Mouse (Mus musculus) forebrain, embryonic 14.5 days (tissue): ENCODE results near the gene Plekhs1. TPM values are rescaled to one million over a fixed set of nuclear protein-coding genes. Genes with fewer than 3 reads are reported as not detected.

Experiments
- ATAC-seq: fragments of 200-750 bp; cut with Nextera tagmentation; 2 replicates; pipeline ENCODE4 v1.8.0; 2017; ENCODE audit warnings: mild to moderate bottlenecking, moderate library complexity
- DNase-seq: peaks from one replicate; pipeline ENCODE4 v3.0.0-alpha.2; 2015; ENCODE audit warnings: low spot score
- H3K27ac ChIP-seq: fragments of 300-500 bp; sonication (generic); 2 replicates; pipeline ENCODE4 v1.5.1; 2014; ENCODE audit warnings: low read depth, mild to moderate bottlenecking, control low read depth, low read length, moderate library complexity
- H3K27me3 ChIP-seq: fragments of 300-500 bp; sonication (generic); replicated peaks from 2 replicates; pipeline ENCODE4 v1.6.1; 2014; ENCODE audit warnings: low read length, control low read depth, mixed read lengths; ENCODE audit not compliant: control insufficient read depth, insufficient read depth
- H3K36me3 ChIP-seq: fragments of 300-500 bp; sonication (generic); 2 replicates; pipeline ENCODE4 v1.6.1; 2014; ENCODE audit warnings: low read length, control low read depth; ENCODE audit not compliant: control insufficient read depth, insufficient read depth
- H3K4me1 ChIP-seq: fragments of 300-500 bp; sonication (generic); 2 replicates; pipeline ENCODE4 v1.6.1; 2014; ENCODE audit warnings: antibody characterized with exemption, low read length, control low read depth; ENCODE audit not compliant: control insufficient read depth, insufficient read depth
- H3K4me2 ChIP-seq: fragments of 300-500 bp; sonication (generic); 2 replicates; pipeline ENCODE4 v1.6.1; 2014; ENCODE audit warnings: mild to moderate bottlenecking, control low read depth, low read length
- H3K4me3 ChIP-seq: fragments of 300-500 bp; sonication (generic); 2 replicates; pipeline ENCODE4 v1.5.1; 2014; ENCODE audit warnings: low read depth, low read length, control low read depth
- H3K9ac ChIP-seq: fragments of 300-500 bp; sonication (generic); 2 replicates; pipeline ENCODE4 v1.6.1; 2014; ENCODE audit warnings: mild to moderate bottlenecking, low read length, control low read depth, moderate library complexity
- H3K9me3 ChIP-seq: fragments of 300-500 bp; sonication (generic); replicated peaks from 2 replicates; pipeline ENCODE4 v1.6.1; 2016; ENCODE audit warnings: low read length, control low read depth, mixed read lengths; ENCODE audit not compliant: control insufficient read depth
- WGBS: fragments of 180-500 bp; shearing (Covaris S2); extraction: QIAGEN DNeasy Blood & Tissue Kit; methylation state at CpG from one replicate; pipeline ENCODE4 v1.1.7; 2014; 5-methylcytosine and 5-hydroxymethylcytosine counted together
- polyA plus RNA-seq: library from polyadenylated mRNA; unstranded; fragments of >200 nt; fragmentation: Nextera tagmentation; extraction: Ambion mirVana; gene quantifications from 2 replicates; pipeline ENCODE4 v1.2.1, GENCODE M21; 2014

The Plekhs1 gene
- polyA plus RNA-seq, 1 experiment from 2014 or later, result 0.28 TPM

GRCm38 (mm10) chr19:56450892-56451291, 10.5 kb upstream of the Plekhs1 start:
- no peak overlapping the region for H3K4me3 ChIP-seq
- 91% methylated on average over 5 of the region's 5 CpGs for WGBS
- H3K4me2 ChIP-seq, result no peak overlapping the region
- DNase-seq (no peak), ATAC-seq (no peak)
- no peak overlapping the region for H3K9ac ChIP-seq
- H3K9me3 ChIP-seq, result no peaks in the 10 kb centered on the region
- H3K36me3 ChIP-seq, result no peaks in the 10 kb centered on the region
- no peak overlapping the region for H3K27ac ChIP-seq
- H3K27me3 ChIP-seq, result no peaks in the 10 kb centered on the region
- H3K4me1 ChIP-seq, result no peaks in the 10 kb centered on the region

GRCm38 (mm10) chr19:56451867-56452266, 9.6 kb upstream of the Plekhs1 start:
- no peaks in the 10 kb centered on the region for H3K36me3 ChIP-seq
- no peak overlapping the region for H3K27ac ChIP-seq
- no peaks in the 10 kb centered on the region for H3K9me3 ChIP-seq
- no peaks in the 10 kb centered on the region for H3K27me3 ChIP-seq
- ATAC-seq, result no peak
- no peak overlapping the region for H3K4me3 ChIP-seq
- no peak for DNase-seq
- no peaks in the 10 kb centered on the region for H3K4me1 ChIP-seq
- no peak overlapping the region for H3K9ac ChIP-seq
- 86% methylated on average over 4 of the region's 4 CpGs for WGBS
- H3K4me2 ChIP-seq, result no peak overlapping the region

DNA sequence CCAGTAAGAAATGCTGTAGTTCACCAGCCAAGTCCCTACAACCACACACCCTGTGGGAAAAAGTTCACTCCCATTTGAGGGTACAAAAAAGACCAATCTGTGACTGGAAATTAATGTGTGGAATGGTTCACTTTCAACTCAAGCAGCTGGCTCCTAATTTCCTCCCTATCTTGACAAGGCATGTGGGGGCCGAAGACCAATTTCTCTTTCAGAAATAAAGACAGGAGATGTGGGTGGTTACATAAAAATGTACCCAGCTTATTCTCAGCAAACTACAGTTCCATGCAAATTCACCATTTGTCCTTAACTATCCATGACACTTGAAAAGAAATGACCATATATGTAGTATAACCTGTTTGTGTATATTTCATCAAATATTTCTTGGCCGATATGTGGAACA, 9.0 kb upstream of the Plekhs1 start:
- DNase-seq (no peak), ATAC-seq (no peak)
- H3K4me2 ChIP-seq, result no peak overlapping the region
- H3K36me3 ChIP-seq, result no peaks in the 10 kb centered on the region
- H3K4me3 ChIP-seq, result no peak overlapping the region
- H3K27me3 ChIP-seq, result no peaks in the 10 kb centered on the region
- no peak overlapping the region for H3K9ac ChIP-seq
- H3K27ac ChIP-seq, result no peak overlapping the region
- WGBS, result 94% methylated on average over 2 of the region's 2 CpGs
- H3K9me3 ChIP-seq, result no peaks in the 10 kb centered on the region
- H3K4me1 ChIP-seq, result no peaks in the 10 kb centered on the region

GRCm38 (mm10) chr19:56454862-56455261, 6.6 kb upstream of the Plekhs1 start:
- H3K4me2 ChIP-seq, result no peak overlapping the region
- no peak for DNase-seq
- no peaks in the 10 kb centered on the region for H3K27me3 ChIP-seq
- no peaks in the 10 kb centered on the region for H3K9me3 ChIP-seq
- 88% methylated on average over 4 of the region's 4 CpGs for WGBS
- H3K4me1 ChIP-seq, result no peaks in the 10 kb centered on the region
- ATAC-seq, result no peak
- H3K9ac ChIP-seq, result no peak overlapping the region
- no peak overlapping the region for H3K27ac ChIP-seq
- no peaks in the 10 kb centered on the region for H3K36me3 ChIP-seq
- H3K4me3 ChIP-seq, result no peak overlapping the region

GRCm38 (mm10) chr19:56455369-56455768, 6.1 kb upstream of the Plekhs1 start:
- 33% methylated on average over 2 of the region's 2 CpGs for WGBS
- ATAC-seq (no peak), DNase-seq (no peak)

DNA sequence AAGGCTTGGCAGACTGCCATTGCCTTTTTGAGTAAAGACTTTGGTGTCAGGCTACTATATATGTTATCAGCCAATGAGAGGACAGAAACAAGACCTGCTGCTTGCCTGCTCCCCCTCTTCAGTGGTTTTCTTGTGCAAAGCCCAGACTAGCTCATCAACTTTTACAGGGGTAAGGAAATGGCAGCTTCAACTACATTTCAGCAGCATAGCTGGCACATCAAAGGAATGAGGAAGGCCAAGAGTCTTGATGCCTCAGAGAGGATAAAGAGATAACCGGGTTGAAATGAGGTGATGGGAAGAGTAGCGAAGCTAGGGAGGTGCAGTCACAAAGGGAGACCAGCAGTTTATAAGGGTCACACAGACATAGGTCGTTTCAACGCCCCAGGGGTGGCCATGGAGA, 3.9 kb upstream of the Plekhs1 start:
- H3K4me2 ChIP-seq, result no peak overlapping the region
- H3K4me1 ChIP-seq, result peaks cover 3% of the 10 kb centered on the region; the same call in 1 of the 2 replicates
- no peak for DNase-seq
- no peaks in the 10 kb centered on the region for H3K36me3 ChIP-seq
- no peak for ATAC-seq
- H3K9me3 ChIP-seq, result no peaks in the 10 kb centered on the region
- 93% methylated on average over 4 of the region's 4 CpGs for WGBS
- H3K9ac ChIP-seq, result no peak overlapping the region
- no peak overlapping the region for H3K4me3 ChIP-seq
- no peak overlapping the region for H3K27ac ChIP-seq
- no peaks in the 10 kb centered on the region for H3K27me3 ChIP-seq

More at GRCm38 (mm10) chr19:56455369-56455768, 6.1 kb upstream of the Plekhs1 start:
- H3K4me3 ChIP-seq, result no peak overlapping the region
- H3K9ac ChIP-seq, result no peak overlapping the region
- H3K4me2 ChIP-seq, result no peak overlapping the region
- H3K27ac ChIP-seq, result no peak overlapping the region
- H3K4me1 ChIP-seq, result no peaks in the 10 kb centered on the region
- H3K27me3 ChIP-seq, result no peaks in the 10 kb centered on the region
- H3K9me3 ChIP-seq, result no peaks in the 10 kb centered on the region
- no peaks in the 10 kb centered on the region for H3K36me3 ChIP-seq

DNA sequence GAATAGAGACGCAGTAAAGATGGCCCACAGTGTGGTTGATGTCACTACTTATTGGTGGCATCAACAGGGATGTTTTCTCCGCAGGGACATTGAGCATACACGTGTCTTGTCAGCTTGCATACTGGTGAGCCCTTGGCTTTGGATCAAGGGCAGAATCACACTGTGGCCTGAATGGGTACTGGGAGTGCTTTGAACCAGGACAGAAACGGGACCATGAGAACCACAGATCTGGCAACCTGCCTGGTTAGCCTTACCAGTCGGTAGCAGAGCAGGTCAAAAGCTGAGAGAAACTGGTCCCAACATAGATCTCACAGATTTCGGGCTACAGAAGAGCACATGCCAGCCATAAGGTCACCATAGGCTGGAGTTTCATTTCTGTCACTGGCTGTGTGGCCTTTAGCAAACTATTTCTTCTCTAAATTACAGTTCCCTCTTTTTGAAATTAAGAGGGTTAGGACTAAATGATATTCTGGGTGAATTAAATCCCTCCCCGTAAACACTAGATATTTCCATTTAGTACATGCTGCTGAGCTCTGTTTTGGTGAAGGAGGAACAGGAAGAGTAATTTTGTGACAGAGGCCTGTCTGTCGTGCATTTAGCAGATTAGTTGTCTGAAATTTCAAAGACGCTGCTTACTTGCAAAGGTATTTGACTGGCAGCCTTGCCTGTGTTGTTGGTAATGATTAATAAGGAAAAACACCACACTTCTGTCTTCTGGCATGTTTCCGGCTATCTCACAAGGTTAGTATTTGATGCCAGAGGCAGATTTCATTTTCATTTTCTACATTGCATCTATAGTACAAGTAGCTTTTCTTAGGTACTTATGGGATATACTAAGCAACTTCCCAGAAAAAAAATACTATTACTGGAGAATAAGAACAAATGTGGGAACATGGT, 2.0 kb upstream of the Plekhs1 start:
- Histone ChIP-seq H3K36me3 (no peaks in the 10 kb centered on the region), H3K4me1 (peaks cover 3% of the 10 kb centered on the region; the same call in 1 of the 2 replicates), H3K9me3 (no peaks in the 10 kb centered on the region), H3K4me3 (no peak overlapping the region), H3K27me3 (no peaks in the 10 kb centered on the region), H3K4me2 (no peak overlapping the region), H3K9ac (no peak overlapping the region), H3K27ac (no peak overlapping the region)
- WGBS, result 83% methylated on average over 10 of the region's 10 CpGs
- ATAC-seq, result no peak
- no peak for DNase-seq

DNA sequence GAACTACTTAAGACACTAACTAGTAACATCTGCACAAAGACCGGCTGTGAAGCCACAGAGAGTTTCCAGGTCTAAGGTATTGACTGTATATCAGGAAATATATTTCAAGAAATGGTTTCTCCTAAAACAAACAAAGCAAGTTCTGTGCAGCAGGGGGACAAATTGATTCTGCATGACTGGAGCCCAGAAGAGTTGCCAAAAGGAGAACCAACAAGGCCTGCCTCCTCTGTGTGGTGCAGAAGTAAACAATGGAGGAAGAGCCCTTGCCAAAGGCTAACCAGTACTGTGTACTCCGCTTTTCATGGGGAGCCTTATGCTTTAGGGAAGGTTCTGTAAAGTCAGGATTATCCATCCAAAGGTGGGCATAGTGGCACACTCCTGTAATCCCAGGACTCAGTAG, 1.2 kb upstream of the Plekhs1 start:
- Histone ChIP-seq H3K4me2 (no peak overlapping the region), H3K27me3 (no peaks in the 10 kb centered on the region), H3K9me3 (no peaks in the 10 kb centered on the region), H3K27ac (no peak overlapping the region), H3K4me1 (peaks cover 3% of the 10 kb centered on the region; the same call in 1 of the 2 replicates), H3K9ac (no peak overlapping the region), H3K36me3 (no peaks in the 10 kb centered on the region), H3K4me3 (no peak overlapping the region)
- peak; percentile 52 for DNase-seq
- 49% methylated on average over 2 of the region's 2 CpGs for WGBS
- ATAC-seq, result no peak

GRCm38 (mm10) chr19:56462786-56463185, 1.3 kb downstream of the Plekhs1 start:
- no peak overlapping the region for H3K27ac ChIP-seq
- WGBS, result 71% methylated on average over 4 of the region's 4 CpGs
- no peaks in the 10 kb centered on the region for H3K27me3 ChIP-seq
- no peak overlapping the region for H3K4me2 ChIP-seq
- no peak overlapping the region for H3K4me3 ChIP-seq
- H3K36me3 ChIP-seq, result no peaks in the 10 kb centered on the region
- peaks cover 3% of the 10 kb centered on the region; the same call in 1 of the 2 replicates for H3K4me1 ChIP-seq
- no peak for DNase-seq
- no peak overlapping the region for H3K9ac ChIP-seq
- H3K9me3 ChIP-seq, result no peaks in the 10 kb centered on the region
- ATAC-seq, result no peak
